Mouse (Mus musculus): ENCODE results near the gene Rgs3. TPM values are rescaled to one million over a fixed set of nuclear protein-coding genes. Genes with fewer than 3 reads are reported as not detected.

The Rgs3 gene
- polyA plus RNA-seq, 1 experiment from 2014 or later = 5.7 TPM

DNA sequence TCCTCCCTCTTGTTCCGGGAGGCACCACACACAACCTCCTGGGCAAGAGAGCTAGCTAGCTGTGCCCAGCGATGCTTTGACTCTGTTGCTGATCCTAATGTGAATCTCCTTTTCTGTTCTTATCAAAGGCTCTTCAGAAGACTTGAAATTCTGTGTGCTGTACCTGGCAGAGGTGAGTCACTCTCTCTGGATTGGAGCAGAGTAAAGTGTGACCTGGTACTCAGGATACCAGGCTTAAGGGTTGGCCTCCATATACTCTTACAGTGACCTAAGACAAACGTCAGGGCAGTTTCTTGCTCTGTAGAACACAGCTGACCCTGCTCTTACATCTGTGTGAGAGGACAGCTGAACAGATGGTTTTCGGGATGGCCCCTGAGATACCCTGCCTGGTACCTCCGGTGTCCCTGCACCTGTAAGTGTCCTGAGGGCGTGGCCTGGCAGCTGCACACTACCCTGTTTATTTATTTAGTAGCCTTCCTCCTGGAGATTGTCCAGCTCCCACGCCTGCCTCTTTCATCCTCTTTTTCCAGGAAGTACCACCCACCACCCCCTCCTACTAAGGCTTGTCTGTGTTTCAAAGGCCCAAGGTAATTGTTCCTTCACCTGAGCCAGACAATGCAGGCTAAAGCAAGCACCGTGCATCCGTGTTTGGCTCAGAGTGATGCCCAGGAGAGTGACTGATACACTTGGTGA is 87.1 kb downstream of the Rgs3 start:
- Histone ChIP-seq H3K9me3 (replicated peaks) (no peaks in the 10 kb centered on the region), H3K4me2 (no peak overlapping the region), H3K36me3 (no peaks in the 10 kb centered on the region), H3K27me3 (no peaks in the 10 kb centered on the region), H3K27ac (no peak overlapping the region), H3K9ac (no peak overlapping the region), H3K4me1 (replicated peaks) (peaks cover 2% of the 10 kb centered on the region; the same call in 1 of the 2 replicates), H3K4me3 (replicated peaks) (no peak overlapping the region)
- DNase-seq (no peak), ATAC-seq (ENCODE audit: low read depth) (no peak)
- WGBS (ENCODE audit: insufficient replicate concordance) = 55% methylated on average over 9 of the region's 9 CpGs

DNA sequence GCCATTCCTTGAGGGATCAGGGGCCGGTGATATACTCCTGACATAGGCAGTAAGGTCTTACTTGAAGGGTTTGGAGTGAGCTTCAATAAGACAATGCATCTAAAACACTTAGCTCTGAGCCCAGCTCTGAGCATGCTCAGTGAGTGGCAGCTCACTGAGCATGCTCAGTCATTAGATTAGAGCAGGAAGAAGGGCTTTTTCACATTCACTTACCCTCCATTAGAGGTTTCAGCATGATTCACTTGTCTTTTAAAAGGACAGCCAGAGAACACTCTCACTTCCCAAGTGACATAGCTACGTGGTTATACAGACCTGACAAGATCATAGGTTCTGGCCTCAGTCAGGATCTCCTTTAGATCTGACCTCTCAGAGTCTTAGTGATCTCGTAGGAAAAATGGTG is 89.2 kb downstream of the Rgs3 start:
- H3K36me3 ChIP-seq = no peaks in the 10 kb centered on the region
- no peaks in the 10 kb centered on the region for H3K9me3 ChIP-seq (replicated peaks)
- ATAC-seq (ENCODE audit: low read depth) (no peak), DNase-seq (no peak)
- no peak overlapping the region for H3K27ac ChIP-seq
- H3K27me3 ChIP-seq = no peaks in the 10 kb centered on the region
- no peak overlapping the region for H3K9ac ChIP-seq
- H3K4me3 ChIP-seq (replicated peaks) = no peak overlapping the region
- H3K4me1 ChIP-seq (replicated peaks) = no peaks in the 10 kb centered on the region
- WGBS (ENCODE audit: insufficient replicate concordance) = 50% methylated on average over 3 of the region's 3 CpGs
- H3K4me2 ChIP-seq = no peak overlapping the region

GRCm38 (mm10) chr4:62649536-62650230 is 90.0 kb downstream of the Rgs3 start:
- DNase-seq (no peak), ATAC-seq (ENCODE audit: low read depth) (no peak)
- no peak overlapping the region for H3K9ac ChIP-seq
- WGBS (ENCODE audit: insufficient replicate concordance) = 63% methylated on average over 8 of the region's 8 CpGs
- no peak overlapping the region for H3K4me2 ChIP-seq
- H3K27me3 ChIP-seq = no peaks in the 10 kb centered on the region
- H3K9me3 ChIP-seq (replicated peaks) = no peaks in the 10 kb centered on the region
- no peak overlapping the region for H3K4me3 ChIP-seq (replicated peaks)
- no peak overlapping the region for H3K27ac ChIP-seq
- H3K4me1 ChIP-seq (replicated peaks) = no peaks in the 10 kb centered on the region
- no peaks in the 10 kb centered on the region for H3K36me3 ChIP-seq

DNA sequence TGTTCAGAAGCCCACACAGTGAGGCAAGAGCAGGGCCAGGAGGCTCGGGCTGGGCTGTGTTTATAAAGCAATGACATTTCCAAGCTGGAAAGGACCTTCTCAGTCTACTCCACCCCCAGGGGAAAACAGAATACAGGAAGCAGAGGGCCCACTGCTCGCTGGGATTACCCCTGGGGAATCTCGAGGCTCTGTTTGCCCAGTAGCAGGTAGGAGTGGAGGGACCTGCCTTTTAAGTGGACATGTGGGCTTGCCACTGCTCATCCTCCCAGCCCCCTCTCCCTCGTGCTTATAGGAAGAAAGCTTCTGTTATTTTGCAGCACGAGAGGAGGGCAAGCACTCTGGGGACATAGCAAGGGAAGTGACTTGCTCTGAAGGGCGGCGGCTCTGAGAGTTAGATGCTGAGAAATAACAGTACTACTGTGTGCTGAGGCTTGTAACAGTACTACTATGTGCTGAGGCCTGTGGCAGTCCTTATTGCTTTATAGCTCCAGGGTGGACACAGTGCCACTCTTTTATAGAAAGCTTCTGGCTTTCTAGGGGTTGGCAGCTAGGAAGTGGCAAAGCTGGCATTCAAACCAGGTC is 91.6 kb downstream of the Rgs3 start:
- ATAC-seq (ENCODE audit: low read depth) (no peak), DNase-seq (no peak)
- Histone ChIP-seq H3K27me3 (no peaks in the 10 kb centered on the region), H3K9me3 (replicated peaks) (no peaks in the 10 kb centered on the region), H3K4me3 (replicated peaks) (no peak overlapping the region), H3K4me1 (replicated peaks) (no peaks in the 10 kb centered on the region), H3K4me2 (no peak overlapping the region), H3K36me3 (no peaks in the 10 kb centered on the region), H3K27ac (no peak overlapping the region), H3K9ac (no peak overlapping the region)
- WGBS (ENCODE audit: insufficient replicate concordance) = 32% methylated on average over 7 of the region's 7 CpGs

DNA sequence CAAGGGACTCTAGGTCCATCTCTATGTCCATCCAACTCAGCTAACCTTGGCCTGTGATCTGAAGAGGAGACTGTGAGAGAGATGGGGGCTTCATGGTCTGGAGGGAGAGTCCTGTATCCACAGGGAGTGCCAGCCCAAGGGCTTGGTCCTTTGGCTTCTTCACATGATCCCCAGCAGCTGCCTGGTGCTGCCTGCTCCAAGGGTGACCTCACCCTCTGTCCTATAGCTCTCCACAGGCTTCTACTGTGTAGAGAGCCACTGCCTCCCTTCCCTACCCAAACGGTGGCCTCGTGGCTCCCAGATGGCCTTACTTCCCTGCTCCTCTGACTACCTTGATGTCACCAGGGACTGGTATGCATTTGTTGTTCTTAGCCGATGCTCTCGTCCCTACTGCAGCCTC is 92.6 kb downstream of the Rgs3 start:
- ATAC-seq (ENCODE audit: low read depth) (no peak), DNase-seq (no peak)
- Histone ChIP-seq H3K27ac (no peak overlapping the region), H3K4me1 (replicated peaks) (no peaks in the 10 kb centered on the region), H3K9me3 (replicated peaks) (no peaks in the 10 kb centered on the region), H3K27me3 (no peaks in the 10 kb centered on the region), H3K36me3 (no peaks in the 10 kb centered on the region), H3K4me2 (no peak overlapping the region), H3K4me3 (replicated peaks) (no peak overlapping the region), H3K9ac (no peak overlapping the region)
- 71% methylated on average over 4 of the region's 4 CpGs for WGBS (ENCODE audit: insufficient replicate concordance)

GRCm38 (mm10) chr4:62652921-62653757 is 93.5 kb downstream of the Rgs3 start:
- Histone ChIP-seq H3K9ac (no peak overlapping the region), H3K9me3 (replicated peaks) (no peaks in the 10 kb centered on the region), H3K4me1 (replicated peaks) (no peaks in the 10 kb centered on the region), H3K27me3 (no peaks in the 10 kb centered on the region), H3K4me3 (replicated peaks) (no peak overlapping the region), H3K4me2 (no peak overlapping the region), H3K36me3 (no peaks in the 10 kb centered on the region), H3K27ac (no peak overlapping the region)
- ATAC-seq (ENCODE audit: low read depth) = no peak
- no peak for DNase-seq
- 62% methylated on average over 12 of the region's 12 CpGs for WGBS (ENCODE audit: insufficient replicate concordance)

DNA sequence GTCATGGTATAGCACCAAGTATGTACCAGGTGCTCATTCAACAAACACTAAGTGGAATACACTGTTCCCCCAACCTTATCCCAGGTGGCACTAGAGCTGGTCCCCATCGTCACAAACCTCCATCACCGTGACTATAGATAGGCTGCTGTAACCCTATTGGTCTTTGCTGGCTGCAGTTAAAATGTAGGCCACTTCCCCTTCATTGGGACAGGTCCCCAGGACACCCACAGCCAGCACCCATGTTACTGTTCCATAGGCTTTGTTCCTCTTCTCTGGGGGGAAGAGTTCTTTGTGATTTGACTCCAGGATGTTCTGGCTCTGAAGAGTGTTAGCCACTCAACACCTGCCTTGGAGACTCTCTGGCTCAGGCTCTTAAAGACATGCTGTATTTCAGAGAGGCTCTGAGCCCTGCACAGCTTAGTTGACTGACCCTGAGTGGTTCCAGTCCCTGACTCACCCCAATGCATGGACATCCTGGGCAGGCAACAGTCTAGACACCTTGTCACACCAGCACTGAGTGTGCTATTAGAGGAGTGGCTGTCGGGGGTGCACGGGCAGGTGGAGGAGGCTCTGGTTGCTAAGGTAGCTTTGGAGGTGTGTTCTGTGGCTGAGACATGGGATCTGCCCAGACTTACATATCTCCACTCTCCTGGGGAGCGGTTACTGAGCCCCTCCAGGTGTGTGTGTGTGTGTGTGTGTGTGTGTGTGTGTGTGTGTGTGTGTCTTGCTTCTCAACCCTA is 94.4 kb downstream of the Rgs3 start:
- Histone ChIP-seq H3K36me3 (no peaks in the 10 kb centered on the region), H3K4me3 (replicated peaks) (no peak overlapping the region), H3K27ac (no peak overlapping the region), H3K4me1 (replicated peaks) (no peaks in the 10 kb centered on the region), H3K9me3 (replicated peaks) (no peaks in the 10 kb centered on the region), H3K4me2 (no peak overlapping the region), H3K9ac (no peak overlapping the region), H3K27me3 (no peaks in the 10 kb centered on the region)
- no peak for DNase-seq
- no peak for ATAC-seq (ENCODE audit: low read depth)
- WGBS (ENCODE audit: insufficient replicate concordance) = 57% methylated on average over 5 of the region's 5 CpGs

- no peak for ATAC-seq (ENCODE audit: low read depth)
- no peak for DNase-seq
- Histone ChIP-seq H3K4me2 (no peak overlapping the region), H3K4me1 (replicated peaks) (peaks cover 34% of the 10 kb centered on the region), H3K36me3 (no peaks in the 10 kb centered on the region), H3K9me3 (replicated peaks) (no peaks in the 10 kb centered on the region), H3K27me3 (no peaks in the 10 kb centered on the region), H3K9ac (no peak overlapping the region), H3K4me3 (replicated peaks) (no peak overlapping the region), H3K27ac (no peak overlapping the region)
- WGBS (ENCODE audit: insufficient replicate concordance) = 43% methylated on average over 15 of the region's 15 CpGs
Measured at GRCm38 (mm10) chr4:62659264-62659663, 99.6 kb downstream of the Rgs3 start.

GRCm38 (mm10) chr4:62659861-62660553 is 100.4 kb downstream of the Rgs3 start:
- ATAC-seq (ENCODE audit: low read depth) (no peak), DNase-seq (no peak)
- 59% methylated on average over 14 of the region's 14 CpGs for WGBS (ENCODE audit: insufficient replicate concordance)
- H3K4me2 ChIP-seq = no peak overlapping the region
- no peak overlapping the region for H3K27ac ChIP-seq
- H3K4me1 ChIP-seq (replicated peaks) = peaks cover 34% of the 10 kb centered on the region
- H3K36me3 ChIP-seq = no peaks in the 10 kb centered on the region
- H3K4me3 ChIP-seq (replicated peaks) = no peak overlapping the region
- H3K27me3 ChIP-seq = no peaks in the 10 kb centered on the region
- no peaks in the 10 kb centered on the region for H3K9me3 ChIP-seq (replicated peaks)
- no peak overlapping the region for H3K9ac ChIP-seq

DNA sequence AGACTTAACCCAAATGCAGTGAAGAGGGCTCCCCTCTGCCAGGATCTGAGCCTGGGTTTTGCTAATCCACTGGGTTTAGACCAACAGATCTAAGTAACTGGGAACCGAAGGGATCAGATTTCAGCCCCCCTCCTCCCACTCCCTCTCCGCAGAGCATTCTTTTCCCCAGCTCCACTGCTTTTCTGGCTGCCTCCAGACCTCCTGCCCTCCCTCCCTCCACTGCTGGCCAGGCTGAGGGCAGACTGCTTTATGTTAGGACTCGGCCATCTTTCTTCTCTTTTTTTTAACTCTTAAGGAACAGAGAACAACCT is 100.9 kb downstream of the Rgs3 start:
- ATAC-seq (ENCODE audit: low read depth) (no peak), DNase-seq (no peak)
- Histone ChIP-seq H3K27ac (no peak overlapping the region), H3K4me1 (replicated peaks) (peaks cover 34% of the 10 kb centered on the region), H3K27me3 (no peaks in the 10 kb centered on the region), H3K9me3 (replicated peaks) (no peaks in the 10 kb centered on the region), H3K9ac (no peak overlapping the region), H3K4me3 (replicated peaks) (no peak overlapping the region), H3K4me2 (no peak overlapping the region), H3K36me3 (no peaks in the 10 kb centered on the region)
- WGBS (ENCODE audit: insufficient replicate concordance) = 25% methylated on average over 3 of the region's 3 CpGs
